Mouse (Mus musculus) CD4-positive helper T cell, adult 2 months (primary cell): Measurements from ENCODE around the gene Atg10.
"Not testable (repeated sequence)": the region's sequence is repeated elsewhere in the genome, so short reads cannot be mapped to it uniquely, and the experiment has no call there.

Experiments
- DNase-seq: peaks from one replicate; pipeline ENCODE4 v3.0.0-alpha.2; 2012; ENCODE audit warnings: low read depth, missing footprints, low spot score

Atg10 gene

GRCm38 (mm10) chr13:90939192-90939591, 284.6 kb downstream of the Atg10 start:
- no peak for DNase-seq

- no peak for DNase-seq
Observed at GRCm38 (mm10) chr13:90935852-90936251, 287.9 kb downstream of the Atg10 start.

GRCm38 (mm10) chr13:90933256-90933655, 290.5 kb downstream of the Atg10 start:
- no peak for DNase-seq

- DNase-seq, result peak; percentile 75
Observed at GRCm38 (mm10) chr13:90929847-90930246, 293.9 kb downstream of the Atg10 start.

GRCm38 (mm10) chr13:90928266-90928665, 295.5 kb downstream of the Atg10 start:
- not testable (repeated sequence) for DNase-seq

- DNase-seq, result no peak
Observed at GRCm38 (mm10) chr13:90926938-90927633, 296.7 kb downstream of the Atg10 start.

- DNase-seq, result no peak
Observed at GRCm38 (mm10) chr13:90926125-90926765, 297.5 kb downstream of the Atg10 start.

GRCm38 (mm10) chr13:90925191-90925590, 298.6 kb downstream of the Atg10 start:
- no peak for DNase-seq

- no peak for DNase-seq
Observed at GRCm38 (mm10) chr13:90924072-90924471, 299.7 kb downstream of the Atg10 start.

GRCm38 (mm10) chr13:90923617-90924016, 300.2 kb downstream of the Atg10 start:
- DNase-seq, result not testable (repeated sequence)

- DNase-seq, result peak; percentile 94
Observed at GRCm38 (mm10) chr13:90922751-90923612, 300.8 kb downstream of the Atg10 start, which contains the start of gene Rps23. Gene Rps23, plus strand, starts transcription at chr13:90922958.

GRCm38 (mm10) chr13:90914721-90915120, 309.0 kb downstream of the Atg10 start:
- DNase-seq, result no peak

GRCm38 (mm10) chr13:90913675-90914192, 310.0 kb downstream of the Atg10 start:
- no peak for DNase-seq

- DNase-seq, result no peak
Observed at GRCm38 (mm10) chr13:90912760-90913674, 310.8 kb downstream of the Atg10 start.

- DNase-seq, result no peak
Observed at GRCm38 (mm10) chr13:90907376-90907775, 316.4 kb downstream of the Atg10 start.

- no peak for DNase-seq
Observed at GRCm38 (mm10) chr13:90905176-90905575, 318.6 kb downstream of the Atg10 start, which contains the start of gene Atp6ap1l. Gene Atp6ap1l, minus strand, starts transcription at chr13:90905355.

- no peak for DNase-seq
Observed at GRCm38 (mm10) chr13:90896821-90897220, 326.9 kb downstream of the Atg10 start.

- no peak for DNase-seq
Observed at GRCm38 (mm10) chr13:90896098-90896497, 327.7 kb downstream of the Atg10 start.

GRCm38 (mm10) chr13:90894819-90895218, 328.9 kb downstream of the Atg10 start:
- DNase-seq, result no peak

GRCm38 (mm10) chr13:90890111-90890510, 333.7 kb downstream of the Atg10 start:
- DNase-seq, result no peak

GRCm38 (mm10) chr13:90886568-90886983, 337.2 kb downstream of the Atg10 start:
- peak; percentile 55 for DNase-seq
